Mouse (Mus musculus) WW6 (cell line): ENCODE data around the gene Tecr.
"Not testable (repeated sequence)": the region's sequence is repeated elsewhere in the genome, so short reads cannot be mapped to it uniquely, and the experiment has no call there.

Experiments used
- DNase-seq: peaks from one replicate; pipeline ENCODE4 v3.0.0-alpha.2; 2013; ENCODE audit warnings: low read depth, low spot score

The Tecr gene

DNA sequence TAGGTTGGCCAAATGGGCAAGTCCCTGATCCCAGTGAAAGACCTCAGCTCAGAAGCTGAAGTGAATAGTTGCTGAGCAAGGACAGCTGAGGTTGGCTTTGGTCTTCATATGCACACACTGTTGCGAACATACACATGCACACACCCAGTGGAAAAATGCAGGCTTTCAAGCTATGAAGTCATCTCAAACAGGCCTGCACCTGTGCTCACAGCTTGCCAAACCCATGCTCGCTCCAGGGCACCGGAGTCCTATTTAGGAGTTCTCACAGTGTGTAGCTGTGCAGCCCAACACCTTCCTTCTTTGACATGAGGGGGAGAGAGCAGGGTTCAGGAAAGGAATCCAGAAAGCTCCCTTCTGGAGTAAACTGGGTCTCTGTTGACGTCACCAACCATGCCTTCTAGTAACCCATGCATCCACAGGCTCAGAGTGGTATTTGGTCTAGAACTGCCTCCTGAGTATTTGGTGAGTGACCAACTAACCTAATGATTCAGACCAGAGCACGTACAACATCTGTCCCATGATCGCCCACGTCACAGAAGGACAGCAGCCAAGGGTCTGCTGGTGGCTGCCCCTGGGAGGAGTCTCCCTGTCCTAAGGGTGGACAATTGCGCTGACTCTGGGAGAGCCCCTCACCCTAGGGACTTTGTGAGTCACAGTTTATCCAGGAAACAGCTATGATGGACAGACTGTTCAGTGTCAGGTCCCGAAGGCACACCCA lies 12.0 kb upstream of the Tecr start:
- no peak for DNase-seq

DNA sequence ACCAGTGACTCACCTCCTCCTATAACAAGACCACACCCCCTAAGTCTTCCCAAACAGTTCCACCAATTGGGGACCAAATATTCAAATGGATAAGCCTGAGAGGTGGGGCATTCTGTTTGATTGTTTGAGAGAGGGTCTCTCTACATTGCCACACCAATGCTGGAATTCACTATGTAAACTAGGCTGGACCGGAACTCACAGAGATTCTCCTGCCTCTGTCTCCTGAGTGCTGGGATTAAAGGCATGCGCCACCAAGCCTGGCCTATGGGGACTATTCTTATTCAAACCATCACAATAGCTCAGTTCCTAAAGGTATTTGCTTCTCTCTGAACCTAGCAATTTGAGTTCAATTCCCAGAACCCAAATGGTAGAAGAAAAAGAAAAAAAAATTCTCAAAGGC lies 10.8 kb upstream of the Tecr start:
- DNase-seq: no peak

DNA sequence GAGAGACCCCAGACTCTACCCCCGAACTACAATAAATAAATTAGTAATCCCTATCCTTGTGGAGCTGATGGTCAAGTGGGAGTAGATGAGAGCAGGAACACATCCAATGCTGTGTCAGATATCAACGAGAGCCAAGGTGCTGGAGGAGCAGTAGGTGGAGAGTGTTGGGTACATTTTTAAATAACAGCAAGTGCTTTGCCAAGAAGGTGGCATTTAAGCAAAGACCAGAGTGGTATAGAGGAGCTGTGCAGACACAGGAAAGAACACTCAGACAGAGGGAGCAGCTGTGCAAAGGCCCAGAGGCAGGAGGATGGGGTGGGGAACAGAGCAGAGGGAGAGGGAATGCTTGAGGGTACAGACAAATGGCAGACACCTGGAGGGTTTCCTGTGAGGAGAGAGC lies 9.3 kb upstream of the Tecr start:
- DNase-seq: no peak

DNA sequence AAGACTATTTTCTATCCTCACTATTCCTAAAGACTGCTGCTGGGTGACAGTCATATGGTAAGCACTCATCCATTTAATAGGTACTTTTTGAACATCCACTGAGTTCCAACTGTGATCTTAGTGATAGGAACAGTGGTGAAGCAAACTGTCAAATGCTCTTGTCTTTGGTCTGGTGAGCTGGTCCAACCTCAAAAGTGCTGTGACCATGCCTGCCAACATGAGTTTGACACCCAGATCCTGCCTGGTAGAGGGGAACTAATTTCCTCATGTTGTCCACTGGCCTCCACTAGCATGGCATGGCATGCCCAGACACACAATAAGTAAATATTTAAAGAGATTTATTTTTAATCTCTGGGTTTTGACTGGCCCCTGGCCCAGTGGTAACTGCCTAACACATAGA lies 8.9 kb upstream of the Tecr start:
- no peak for DNase-seq

DNA sequence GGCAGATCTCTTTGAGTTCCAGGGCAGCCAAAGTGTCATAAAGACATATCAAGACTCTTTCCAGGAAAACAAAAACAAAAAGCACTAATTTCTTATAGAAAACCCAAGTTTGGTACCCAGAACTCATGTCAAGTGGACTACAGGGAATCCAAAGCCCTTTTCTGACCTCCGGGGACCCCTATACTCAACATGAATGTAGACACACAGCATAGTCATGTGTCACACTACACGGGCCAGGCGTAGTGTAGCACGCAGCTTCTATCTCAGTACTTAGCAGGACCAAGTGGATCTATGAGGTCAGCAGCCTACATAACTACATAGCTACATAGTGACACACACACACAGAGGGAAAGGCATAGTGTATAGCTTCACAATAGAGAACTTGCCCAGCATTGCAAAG lies 5.9 kb upstream of the Tecr start:
- DNase-seq: no peak

DNA sequence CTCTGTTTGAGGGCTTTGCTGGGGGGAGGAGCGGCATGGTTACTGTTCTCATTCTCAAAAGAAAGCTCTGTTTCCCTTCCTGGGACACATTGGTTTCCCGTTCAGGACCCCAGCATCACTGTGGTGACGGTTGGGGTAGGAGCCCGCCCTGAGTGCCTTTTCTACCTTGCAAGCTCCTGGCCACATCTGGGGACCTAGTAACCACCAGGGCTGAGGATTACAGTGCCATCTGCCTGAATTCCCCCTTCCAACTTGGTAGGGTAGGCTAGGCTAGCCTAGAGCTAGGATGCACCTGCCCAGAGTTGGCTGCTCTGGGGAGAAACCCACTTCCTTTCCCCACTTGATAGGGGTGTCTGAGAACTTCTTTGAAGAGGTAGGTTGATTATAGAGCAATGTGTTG lies 4.2 kb upstream of the Tecr start:
- no peak for DNase-seq

DNA sequence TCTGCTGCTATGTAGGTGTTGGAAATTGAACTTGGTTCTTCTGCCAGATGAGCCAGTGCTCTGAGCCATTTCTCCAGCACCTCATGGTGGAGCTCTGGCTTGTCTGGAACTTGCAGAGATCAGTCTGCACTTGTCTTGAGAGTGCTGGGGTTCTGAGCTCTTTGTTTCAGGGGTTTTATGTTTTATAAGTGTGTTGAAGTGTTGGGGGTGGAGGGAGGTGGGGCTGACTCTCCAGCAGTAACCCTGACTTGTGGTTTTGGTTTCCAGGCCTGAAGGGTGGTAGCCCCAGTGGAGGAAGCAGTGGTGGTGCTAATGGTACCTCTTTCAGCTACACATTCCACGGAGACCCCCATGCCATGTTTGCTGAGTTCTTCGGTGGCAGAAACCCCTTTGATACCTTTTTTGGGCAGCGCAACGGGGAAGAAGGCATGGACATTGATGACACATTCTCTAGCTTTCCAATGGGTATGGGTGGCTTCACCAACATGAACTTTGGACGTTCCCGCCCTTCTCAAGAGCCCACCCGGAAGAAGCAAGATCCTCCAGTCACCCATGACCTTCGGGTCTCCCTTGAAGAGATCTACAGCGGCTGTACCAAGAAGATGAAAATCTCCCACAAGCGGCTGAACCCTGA lies 1.9 kb upstream of the Tecr start:
- DNase-seq: no peak

DNA sequence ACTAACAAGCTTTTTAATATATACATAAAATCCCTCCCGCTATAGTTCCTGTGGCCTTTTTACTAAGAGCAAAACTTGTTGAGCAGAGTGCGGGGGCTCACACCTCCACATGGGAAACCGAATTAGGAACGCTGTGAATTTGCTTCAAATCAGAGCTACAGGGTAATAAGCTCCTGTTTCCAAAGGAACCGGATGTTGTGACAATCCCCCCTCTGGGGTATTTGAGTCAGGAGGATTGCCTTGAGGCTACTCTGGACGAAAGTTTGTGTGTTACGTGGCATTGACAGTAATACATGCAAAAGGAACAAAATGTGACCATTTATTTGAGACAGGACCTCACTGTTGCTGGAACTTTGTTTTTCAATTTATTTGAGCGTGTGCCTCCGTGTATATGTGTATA lies 1.3 kb upstream of the Tecr start:
- no peak for DNase-seq

DNA sequence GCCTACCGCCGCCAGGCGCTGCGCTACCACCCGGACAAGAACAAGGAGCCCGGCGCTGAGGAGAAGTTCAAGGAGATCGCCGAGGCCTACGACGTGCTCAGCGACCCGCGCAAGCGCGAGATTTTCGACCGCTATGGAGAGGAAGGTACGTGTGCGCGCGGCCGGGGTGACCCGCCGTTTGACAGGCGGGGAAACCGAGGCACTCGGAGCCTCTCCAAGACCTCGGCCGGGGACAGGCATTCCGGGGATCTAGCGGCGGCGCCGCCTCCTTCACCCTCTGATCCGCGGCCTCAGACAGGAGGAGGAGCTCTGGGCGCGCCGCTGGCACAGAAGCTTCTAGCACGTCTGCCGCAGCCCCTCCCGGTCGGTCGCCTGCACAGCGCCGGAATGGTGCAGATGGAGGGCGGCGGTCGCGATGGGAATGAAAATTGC lies 643 bp upstream of the Tecr start:
- no peak for DNase-seq

DNA sequence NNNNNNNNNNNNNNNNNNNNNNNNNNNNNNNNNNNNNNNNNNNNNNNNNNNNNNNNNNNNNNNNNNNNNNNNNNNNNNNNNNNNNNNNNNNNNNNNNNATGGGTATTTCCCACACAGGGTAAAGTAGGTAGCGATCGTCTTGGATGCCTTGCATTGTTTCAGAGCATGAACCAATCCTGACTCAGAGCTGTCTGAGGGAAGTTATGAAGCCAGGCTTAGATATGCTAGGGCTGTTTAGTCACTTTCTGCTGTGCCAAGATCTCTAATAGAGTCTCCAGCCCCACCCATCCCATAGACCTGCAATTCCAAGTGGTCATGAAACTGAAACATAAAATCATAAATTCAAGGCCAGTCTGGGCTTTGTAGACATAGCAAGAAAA lies 5.1 kb downstream of the Tecr start:
- DNase-seq: no peak

DNA sequence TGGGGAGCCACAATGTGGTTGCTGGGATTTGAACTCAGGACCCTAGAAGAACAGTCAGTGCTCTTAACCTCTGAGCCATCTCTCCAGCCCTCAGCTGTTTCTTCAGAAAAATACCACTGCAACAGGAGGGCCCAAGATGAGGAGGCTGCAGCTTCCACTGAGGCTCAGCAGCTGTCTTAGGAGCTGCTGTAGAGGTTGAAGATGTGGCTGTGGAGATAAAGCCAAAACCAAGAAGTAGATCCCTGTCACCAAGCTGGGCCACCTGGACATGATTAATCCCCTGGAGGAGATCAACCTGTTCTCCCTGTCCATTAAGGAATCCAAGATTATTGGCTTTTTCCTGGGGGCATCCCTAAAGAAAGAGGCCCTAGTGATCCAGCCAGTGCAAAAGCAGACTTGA lies 8.0 kb downstream of the Tecr start:
- DNase-seq: no peak

DNA sequence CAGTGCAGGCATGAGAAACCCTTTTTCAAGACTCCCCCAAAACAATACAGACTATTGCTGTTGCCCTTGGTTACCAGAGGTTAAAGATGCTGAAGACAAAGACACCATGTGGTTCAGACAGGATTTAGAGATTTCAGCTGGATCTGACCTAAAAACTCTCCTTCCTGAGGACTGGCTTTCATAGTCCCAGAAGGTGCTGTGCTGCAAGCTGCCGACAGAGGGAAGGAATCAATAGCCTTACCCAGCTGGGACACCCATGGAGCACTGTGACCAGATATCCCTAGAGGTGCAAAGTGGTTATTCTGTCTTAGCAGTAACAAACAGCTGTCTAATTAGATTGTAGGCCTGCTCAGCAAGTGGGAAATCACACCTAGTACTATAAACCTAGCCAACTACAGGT lies 9.6 kb downstream of the Tecr start:
- DNase-seq: no peak

DNA sequence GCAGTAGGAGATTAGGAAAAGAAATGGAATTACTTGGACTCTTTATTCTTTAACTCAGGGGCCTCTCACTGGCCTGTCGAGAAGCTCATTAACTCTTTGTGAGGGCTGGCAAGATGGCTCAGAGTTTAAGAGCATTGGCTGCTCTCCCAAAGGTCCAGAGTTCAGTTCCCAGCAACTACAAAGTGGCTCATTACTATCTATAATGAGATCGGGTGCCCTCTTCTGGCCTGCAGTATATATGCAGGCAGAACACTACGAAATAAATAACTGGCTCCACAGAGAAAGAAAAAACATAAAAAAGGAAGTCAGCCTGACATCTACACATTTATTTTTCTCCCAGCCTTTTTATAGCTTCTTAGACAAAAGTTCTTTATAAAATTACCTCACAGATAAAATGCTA lies 11.4 kb downstream of the Tecr start:
- DNase-seq: no peak

DNA sequence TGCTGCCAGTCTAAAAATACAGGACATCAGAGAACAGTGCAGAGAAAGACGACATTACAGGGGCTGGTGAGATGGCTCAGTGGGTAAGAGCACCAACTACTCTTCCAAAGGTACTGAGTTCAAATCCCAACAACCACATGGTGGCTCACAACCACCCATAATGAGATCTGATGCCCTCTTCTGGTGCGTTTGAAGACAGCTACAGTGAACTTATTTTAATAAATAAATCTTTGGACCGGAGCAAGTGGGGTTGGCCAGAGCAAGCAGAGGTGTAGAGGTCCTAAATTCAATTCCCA lies 12.8 kb downstream of the Tecr start:
- not testable (repeated sequence) for DNase-seq

DNA sequence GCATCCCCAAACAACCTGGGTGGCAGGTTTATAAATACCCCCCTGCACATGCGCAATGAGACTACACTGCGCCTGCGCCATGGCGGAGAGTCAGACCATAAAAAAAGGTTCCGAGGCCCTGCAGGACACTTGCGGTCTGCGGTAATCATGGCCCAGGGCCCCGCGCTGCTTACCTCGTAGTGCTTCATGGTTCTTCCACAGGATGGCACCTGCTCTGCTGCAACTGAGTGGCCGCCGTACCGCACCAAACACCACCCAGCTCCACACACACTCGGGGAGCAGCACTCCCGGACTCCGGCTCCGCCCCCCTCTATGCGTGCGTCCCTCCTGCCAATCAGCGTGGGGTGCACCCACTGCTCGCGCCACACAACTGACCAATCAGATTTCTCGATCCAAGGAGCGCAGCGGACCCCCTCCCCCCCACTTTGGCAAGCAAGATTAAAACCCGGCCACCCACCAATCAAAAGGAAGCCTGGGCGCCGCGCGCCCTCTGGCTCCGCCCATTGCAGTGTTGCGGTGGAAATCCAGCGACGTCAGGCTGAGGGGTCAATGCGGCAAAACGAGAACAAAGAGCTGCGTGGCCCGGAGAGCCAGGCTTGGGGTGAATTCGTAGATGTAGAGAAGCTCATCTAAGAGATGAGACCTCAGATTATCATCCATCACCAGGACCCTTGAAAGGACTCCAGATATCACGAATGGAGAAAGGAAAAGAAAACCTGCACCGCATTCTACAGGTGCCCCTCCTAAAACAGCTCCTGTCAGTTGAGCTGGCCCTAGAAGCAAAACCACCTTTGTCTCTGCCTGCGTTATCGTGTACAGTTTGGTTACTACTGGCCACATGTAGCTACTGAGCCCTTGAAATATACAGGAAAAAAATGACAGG lies 13.4 kb downstream of the Tecr start:
- DNase-seq: peak; percentile 100

DNA sequence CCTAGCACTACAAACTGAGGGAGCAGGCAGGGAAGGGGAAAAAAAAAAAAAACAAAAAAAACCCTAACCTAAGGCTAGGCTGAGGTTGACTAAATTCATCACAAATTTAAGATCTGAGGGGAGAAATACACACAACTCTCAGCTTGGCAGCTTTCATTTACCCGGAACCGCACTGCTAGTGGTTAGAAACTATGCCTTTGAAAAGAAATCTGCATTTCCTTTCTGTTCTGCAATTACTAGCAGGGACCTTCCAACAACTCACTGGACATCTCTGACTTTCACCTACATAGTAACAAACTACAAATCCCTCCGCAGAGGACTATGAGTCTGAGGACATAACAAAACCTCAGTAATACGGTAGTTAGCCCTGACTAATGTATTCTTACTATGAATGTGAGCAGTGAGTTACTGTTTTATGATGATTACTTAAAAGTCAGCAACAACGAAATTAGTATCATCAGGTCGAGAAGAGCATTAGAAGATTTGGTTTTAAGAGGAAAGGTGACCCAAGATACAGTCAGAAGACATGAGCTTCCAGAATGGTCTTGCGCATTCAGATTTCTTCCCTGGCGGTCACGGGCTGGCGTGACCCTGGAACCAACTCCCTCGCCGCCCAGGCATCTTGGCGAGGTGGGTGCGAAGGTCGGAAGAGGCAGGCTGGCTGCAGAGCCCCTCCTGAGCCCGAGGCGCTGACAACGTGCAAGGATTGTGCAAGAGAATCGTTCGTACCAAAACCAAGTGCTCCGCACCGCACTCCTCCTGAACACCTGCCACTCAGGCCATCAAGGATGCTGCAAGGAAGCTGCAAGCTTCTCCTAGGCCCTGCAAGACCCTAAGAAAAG lies 14.2 kb downstream of the Tecr start:
- no peak for DNase-seq

DNA sequence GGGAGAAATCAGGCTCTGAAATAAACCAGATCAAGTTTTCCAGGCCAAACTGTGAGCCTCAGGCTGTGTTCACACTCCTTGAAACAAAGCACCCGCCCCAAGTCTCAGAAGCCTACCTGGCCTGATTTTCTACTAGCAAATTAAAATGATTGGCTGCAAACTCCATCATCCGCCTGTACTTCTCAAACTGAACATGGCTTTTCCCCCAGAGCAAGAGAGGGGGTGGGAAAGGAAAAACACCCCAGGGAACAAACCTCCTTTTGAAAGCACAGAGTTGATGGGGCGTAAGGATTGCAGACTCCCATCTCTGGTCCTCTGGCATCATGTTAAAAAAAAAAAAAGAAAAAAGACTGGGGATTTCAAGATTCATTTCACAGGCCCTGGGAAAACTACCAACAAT lies 15.1 kb downstream of the Tecr start:
- no peak for DNase-seq

DNA sequence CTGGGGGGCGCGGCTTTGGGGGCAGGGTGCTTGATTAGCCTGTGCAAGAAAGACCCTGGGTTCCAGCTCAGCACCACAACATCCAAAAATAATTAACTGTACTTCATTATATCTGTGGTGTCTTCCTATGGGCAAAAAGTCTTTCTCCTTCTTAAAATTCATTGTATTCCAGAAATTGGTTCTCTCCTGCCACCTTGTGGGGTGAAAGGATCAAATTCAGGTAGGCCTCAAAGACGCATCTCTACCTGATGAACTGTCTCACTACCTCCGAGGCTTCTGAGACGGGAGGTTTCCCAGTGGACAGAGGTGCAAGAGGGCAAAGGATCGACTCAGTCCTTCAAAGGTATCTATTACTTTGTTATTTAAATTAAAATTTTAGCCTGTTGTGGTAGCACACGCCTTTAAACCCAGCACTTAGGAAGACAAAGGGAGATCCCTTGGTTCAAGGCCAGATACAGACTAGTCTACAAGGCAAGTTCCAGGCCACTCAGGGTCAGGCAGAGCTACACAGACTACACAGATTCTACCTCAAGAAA lies 17.2 kb downstream of the Tecr start:
- no peak for DNase-seq

DNA sequence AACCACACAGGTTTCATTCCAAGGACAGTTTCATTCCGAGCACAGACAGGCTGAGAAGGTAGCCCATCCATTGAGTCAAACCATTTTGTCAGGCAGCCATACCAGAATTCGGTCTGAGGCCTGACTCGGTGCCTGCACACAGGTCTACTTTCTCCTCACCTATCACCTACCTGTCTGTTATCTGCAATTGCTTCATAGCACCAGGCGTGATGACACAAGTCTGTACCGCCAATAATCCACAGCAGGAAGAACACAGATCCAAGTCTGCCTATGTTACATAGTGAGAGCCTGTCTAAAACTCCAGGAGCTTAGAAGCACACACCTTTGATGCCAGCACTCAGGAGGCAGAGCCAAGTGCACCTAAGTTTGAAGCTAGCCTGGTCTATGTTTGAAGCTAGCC lies 18.9 kb downstream of the Tecr start:
- no peak for DNase-seq

DNA sequence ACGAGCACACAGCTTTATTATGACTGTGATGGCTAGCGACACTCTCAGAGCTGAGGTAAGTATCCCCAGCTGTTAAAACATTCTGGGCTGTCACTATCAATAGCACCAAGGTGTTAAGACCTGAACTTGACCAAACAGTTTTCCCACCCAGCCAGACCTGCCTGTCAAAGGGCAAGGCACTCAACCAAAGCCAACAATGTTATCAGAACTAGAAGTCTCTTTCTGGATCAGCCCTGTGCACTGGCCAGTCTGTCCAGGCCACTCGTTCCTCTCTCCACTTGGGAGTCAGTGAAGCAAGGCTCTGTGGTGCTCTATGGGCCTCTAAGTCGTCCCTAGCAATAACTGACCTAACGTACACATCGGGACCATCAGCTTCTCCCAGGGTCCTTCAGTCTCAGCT lies 20.1 kb downstream of the Tecr start:
- DNase-seq: no peak

DNA sequence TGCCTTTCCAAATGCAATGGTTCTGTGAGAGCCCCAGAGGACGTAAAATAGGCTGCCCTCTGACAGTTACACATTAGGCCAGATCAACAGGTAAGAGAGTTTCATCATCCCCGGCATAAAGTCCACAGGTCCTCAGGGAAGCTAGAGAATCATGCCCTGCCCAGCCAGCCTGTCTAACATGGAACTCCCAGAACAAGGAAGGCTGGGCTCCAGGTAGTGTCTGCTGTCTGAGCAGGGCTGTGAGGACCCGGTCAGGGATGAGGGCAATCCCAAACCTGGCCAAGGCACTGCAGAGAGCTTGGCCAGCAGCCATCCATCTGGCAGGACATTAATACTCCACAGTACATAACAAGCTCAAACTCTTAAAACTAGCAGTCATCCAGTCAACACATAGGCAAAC lies 22.4 kb downstream of the Tecr start:
- DNase-seq: no peak

DNA sequence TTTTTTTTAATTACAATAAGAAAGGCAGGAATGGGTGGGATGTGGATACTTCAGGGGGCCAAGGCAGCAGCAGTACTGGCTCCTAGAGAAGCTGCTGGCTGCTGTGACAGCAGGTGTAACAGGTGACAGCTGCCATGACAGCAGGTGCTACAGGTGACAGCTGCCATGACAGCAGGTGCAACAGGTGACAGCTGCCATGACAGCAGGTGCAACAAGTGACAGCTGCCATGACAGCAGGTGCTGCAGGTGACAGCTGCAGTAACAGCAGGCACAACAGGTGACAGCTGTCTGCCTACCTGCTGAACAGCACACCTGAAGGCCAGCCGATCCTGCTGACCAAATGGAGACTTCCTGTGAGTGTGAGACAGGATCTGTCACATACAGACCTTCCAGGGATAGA lies 23.0 kb downstream of the Tecr start:
- no peak for DNase-seq
